Mouse (Mus musculus) lung, postnatal 0 days (tissue): ENCODE measurements around the gene Tesc.

Source experiments
- CTCF ChIP-seq: IDR thresholded peaks from 2 replicates; pipeline ENCODE4 v1.5.1; 2016; ENCODE audit warnings: antibody characterized with exemption, mild to moderate bottlenecking
- EP300 ChIP-seq: IDR thresholded peaks from 2 replicates; pipeline ENCODE4 v1.6.1; 2016; ENCODE audit warnings: antibody characterized with exemption, mild to moderate bottlenecking, control low read depth

DNA sequence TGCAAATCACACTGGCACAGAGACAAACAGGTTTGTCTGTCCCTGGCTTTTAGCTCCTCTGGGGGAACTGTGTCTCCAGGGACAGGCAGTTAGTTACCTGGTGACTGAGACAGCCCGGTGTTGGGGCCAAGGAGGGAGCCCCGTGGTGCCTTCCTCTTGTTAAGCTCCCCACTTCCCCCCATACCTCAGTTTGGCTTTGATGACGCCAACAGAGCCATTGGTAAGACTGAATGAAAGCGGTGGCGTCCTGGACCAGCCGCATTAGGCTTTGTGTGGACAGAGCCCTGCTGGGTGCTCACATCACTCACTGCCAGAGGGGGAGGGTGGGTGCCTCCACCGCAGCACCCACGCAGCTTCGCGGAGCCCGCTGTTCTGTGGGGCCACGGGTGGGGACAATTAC is 1.7 kb upstream of the Tesc start:
- no peak for TF ChIP-seq CTCF
- no peak for TF ChIP-seq EP300
